Mouse (Mus musculus): ENCODE results near the gene Kcnj2. TPM values are rescaled to one million over a fixed set of nuclear protein-coding genes. Genes with fewer than 3 reads are reported as not detected.

Gene Kcnj2
- polyA plus RNA-seq, 1 experiment from 2014 or later: 0.96 TPM

DNA sequence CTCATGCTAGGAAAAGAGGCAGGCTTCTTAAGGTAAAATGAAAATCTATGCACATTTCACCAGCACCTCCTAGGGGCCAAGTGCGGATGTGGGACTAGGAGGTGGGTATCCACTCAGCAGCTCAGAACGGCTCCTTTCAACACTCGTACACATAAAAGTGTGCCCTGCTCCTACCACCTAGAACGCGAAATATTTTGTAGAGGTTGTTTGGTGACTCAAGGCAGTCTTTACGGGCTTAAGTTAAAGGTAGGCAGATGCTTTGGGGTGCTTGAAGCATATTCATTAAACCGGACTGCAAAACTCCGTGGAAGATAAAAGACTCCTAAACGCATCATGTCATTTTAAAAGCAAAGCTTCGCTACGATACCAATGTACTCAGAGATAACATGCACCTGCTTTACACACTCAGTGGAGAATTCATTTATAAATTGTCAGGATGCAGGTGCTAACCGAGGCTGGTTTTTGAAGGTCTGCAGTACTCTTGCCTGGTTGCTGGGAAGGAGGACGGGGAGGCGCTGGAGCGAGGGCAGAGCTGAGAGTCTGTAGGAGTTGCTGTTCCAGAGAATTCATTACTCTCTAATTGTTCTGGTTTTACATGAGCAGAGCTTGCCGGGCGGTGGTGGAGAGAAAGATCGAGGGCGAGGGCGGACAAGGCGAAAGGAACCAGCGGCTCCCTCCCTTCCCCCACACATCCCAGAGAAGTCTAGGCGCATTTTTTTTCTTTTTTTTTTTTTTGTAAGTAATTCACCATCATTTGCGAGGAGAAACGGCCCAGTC is 1.0 kb upstream of the Kcnj2 start:
- Histone ChIP-seq H3K27ac (peak overlapping the region; percentile 71; the same call in 1 of the 2 replicates), H3K4me2 (peak overlapping the region; percentile 94), H3K9me3 (no peaks in the 10 kb centered on the region), H3K36me3 (no peaks in the 10 kb centered on the region), H3K27me3 (replicated peaks) (no peaks in the 10 kb centered on the region), H3K9ac (peak overlapping the region; percentile 29; the same call in 1 of the 2 replicates), H3K4me3 (replicated peaks) (peak overlapping the region; percentile 62), H3K4me1 (no peaks in the 10 kb centered on the region)
- ATAC-seq (ENCODE audit: insufficient read depth, low FRiP score, low read depth): no peak
- under 1% methylated on average over 25 of the region's 25 CpGs for WGBS

- 1% methylated on average over 9 of the region's 9 CpGs for WGBS
- H3K4me3 ChIP-seq (replicated peaks): peak overlapping the region; percentile 62
- H3K9me3 ChIP-seq: no peaks in the 10 kb centered on the region
- H3K36me3 ChIP-seq: no peaks in the 10 kb centered on the region
- peak overlapping the region; percentile 62; the same call in 1 of the 2 replicates for H3K27ac ChIP-seq
- ATAC-seq (ENCODE audit: insufficient read depth, low FRiP score, low read depth): peak; percentile 50; the same call in 1 of the 2 replicates
- H3K4me2 ChIP-seq: peak overlapping the region; percentile 94
- no peaks in the 10 kb centered on the region for H3K4me1 ChIP-seq
- H3K27me3 ChIP-seq (replicated peaks): no peaks in the 10 kb centered on the region
- peak overlapping the region; percentile 20; the same call in 1 of the 2 replicates for H3K9ac ChIP-seq
Observed at GRCm38 (mm10) chr11:111066299-111066691, 331 bp downstream of the Kcnj2 start.

GRCm38 (mm10) chr11:111067787-111068186 is 1.8 kb downstream of the Kcnj2 start:
- Histone ChIP-seq H3K36me3 (no peaks in the 10 kb centered on the region), H3K4me3 (replicated peaks) (no peak overlapping the region), H3K4me1 (no peaks in the 10 kb centered on the region), H3K4me2 (peak overlapping the region; percentile 94; the same call in 1 of the 2 replicates), H3K27ac (no peak overlapping the region), H3K27me3 (replicated peaks) (no peaks in the 10 kb centered on the region), H3K9ac (no peak overlapping the region), H3K9me3 (no peaks in the 10 kb centered on the region)
- ATAC-seq (ENCODE audit: insufficient read depth, low FRiP score, low read depth): no peak
- WGBS: 72% methylated on average over 3 of the region's 3 CpGs

DNA sequence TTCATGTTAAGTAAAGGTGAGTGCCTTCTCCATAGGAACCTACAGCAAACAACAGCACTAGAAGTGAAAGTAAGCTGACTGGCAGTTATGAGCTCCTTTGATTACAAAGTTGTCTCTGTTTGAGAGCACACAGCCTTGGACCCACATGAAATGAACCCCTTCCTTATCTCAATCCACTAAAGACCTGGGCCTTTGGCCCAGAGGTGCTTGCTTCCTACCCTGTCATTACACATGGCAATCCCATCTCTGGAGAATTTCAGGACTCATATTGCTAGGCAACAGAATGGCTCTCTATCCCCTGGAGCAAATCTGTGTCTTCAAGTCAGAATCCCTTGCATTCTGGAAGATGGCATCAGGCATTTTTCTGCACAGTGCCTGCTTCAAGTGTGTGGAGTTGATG is 4.5 kb downstream of the Kcnj2 start:
- H3K4me3 ChIP-seq (replicated peaks): no peak overlapping the region
- no peak overlapping the region for H3K9ac ChIP-seq
- H3K4me2 ChIP-seq: no peak overlapping the region
- no peaks in the 10 kb centered on the region for H3K4me1 ChIP-seq
- H3K27me3 ChIP-seq (replicated peaks): no peaks in the 10 kb centered on the region
- no peaks in the 10 kb centered on the region for H3K36me3 ChIP-seq
- ATAC-seq (ENCODE audit: insufficient read depth, low FRiP score, low read depth): no peak
- H3K9me3 ChIP-seq: no peaks in the 10 kb centered on the region
- no peak overlapping the region for H3K27ac ChIP-seq

- Histone ChIP-seq H3K4me2 (no peak overlapping the region), H3K9ac (no peak overlapping the region), H3K27me3 (replicated peaks) (no peaks in the 10 kb centered on the region), H3K9me3 (no peaks in the 10 kb centered on the region), H3K4me3 (replicated peaks) (no peak overlapping the region), H3K4me1 (no peaks in the 10 kb centered on the region), H3K36me3 (no peaks in the 10 kb centered on the region), H3K27ac (no peak overlapping the region)
- no peak for ATAC-seq (ENCODE audit: insufficient read depth, low FRiP score, low read depth)
Observed at GRCm38 (mm10) chr11:111074131-111074530, 8.2 kb downstream of the Kcnj2 start.

DNA sequence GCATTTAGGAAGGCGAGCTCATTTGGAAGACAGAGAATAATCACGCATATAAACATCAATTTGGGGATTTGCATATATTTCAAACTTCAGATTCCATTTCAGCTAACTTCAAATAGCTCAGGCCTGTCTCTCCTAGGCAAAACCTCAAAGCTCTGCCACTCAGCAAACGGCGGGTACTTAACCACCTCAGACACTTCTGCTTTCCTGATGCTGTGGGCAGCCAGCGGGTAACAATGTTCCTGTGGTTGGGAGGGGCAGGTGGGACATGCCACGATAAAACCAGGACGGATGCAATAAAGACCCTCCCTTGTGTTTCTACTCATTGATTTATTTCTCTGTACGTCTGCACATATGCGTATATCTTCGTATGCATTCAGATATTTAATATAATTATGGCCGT is 12.1 kb downstream of the Kcnj2 start:
- 78% methylated on average over 11 of the region's 11 CpGs for WGBS

DNA sequence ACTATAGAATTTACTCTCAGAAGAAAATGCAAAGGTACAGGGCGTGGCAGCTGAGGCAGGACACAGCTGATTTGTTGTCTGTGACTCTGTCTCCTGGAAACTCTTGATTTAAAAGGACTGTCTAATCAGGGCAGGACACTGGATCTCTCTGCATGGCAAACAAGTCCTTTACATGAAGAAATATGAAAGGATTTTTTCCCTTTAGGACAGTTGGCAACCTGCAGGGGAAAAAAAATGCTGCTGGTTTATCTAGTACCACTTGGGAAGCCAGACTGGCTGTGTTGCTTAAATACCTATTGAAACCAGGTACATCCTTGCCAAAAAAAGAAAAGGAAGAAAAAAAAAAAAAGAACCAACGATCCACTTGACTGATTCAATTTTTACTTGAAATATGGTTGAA is 17.0 kb downstream of the Kcnj2 start:
- H3K9me3 ChIP-seq: no peaks in the 10 kb centered on the region
- no peak overlapping the region for H3K27ac ChIP-seq
- no peak overlapping the region for H3K4me2 ChIP-seq
- no peak for ATAC-seq (ENCODE audit: insufficient read depth, low FRiP score, low read depth)
- 85% methylated on average over 2 of the region's 2 CpGs for WGBS
- H3K36me3 ChIP-seq: no peaks in the 10 kb centered on the region
- no peak overlapping the region for H3K4me3 ChIP-seq (replicated peaks)
- H3K9ac ChIP-seq: no peak overlapping the region
- no peaks in the 10 kb centered on the region for H3K27me3 ChIP-seq (replicated peaks)
- no peaks in the 10 kb centered on the region for H3K4me1 ChIP-seq

More for the DNA sequence above, 12.1 kb downstream of the Kcnj2 start:
- Histone ChIP-seq H3K27me3 (replicated peaks) (no peaks in the 10 kb centered on the region), H3K4me2 (no peak overlapping the region), H3K9me3 (no peaks in the 10 kb centered on the region), H3K27ac (no peak overlapping the region), H3K4me1 (no peaks in the 10 kb centered on the region), H3K36me3 (no peaks in the 10 kb centered on the region), H3K4me3 (replicated peaks) (no peak overlapping the region), H3K9ac (no peak overlapping the region)
- ATAC-seq (ENCODE audit: insufficient read depth, low FRiP score, low read depth): no peak

GRCm38 (mm10) chr11:111086933-111087332 is 21.0 kb downstream of the Kcnj2 start:
- H3K27ac ChIP-seq: no peak overlapping the region
- WGBS: 47% methylated on average over 6 of the region's 6 CpGs
- no peaks in the 10 kb centered on the region for H3K4me1 ChIP-seq
- no peak overlapping the region for H3K4me2 ChIP-seq
- no peaks in the 10 kb centered on the region for H3K36me3 ChIP-seq
- H3K27me3 ChIP-seq (replicated peaks): no peaks in the 10 kb centered on the region
- no peaks in the 10 kb centered on the region for H3K9me3 ChIP-seq
- H3K4me3 ChIP-seq (replicated peaks): no peak overlapping the region
- no peak overlapping the region for H3K9ac ChIP-seq
- ATAC-seq (ENCODE audit: insufficient read depth, low FRiP score, low read depth): no peak

- Histone ChIP-seq H3K4me3 (replicated peaks) (no peak overlapping the region), H3K9ac (no peak overlapping the region), H3K27ac (no peak overlapping the region), H3K27me3 (replicated peaks) (no peaks in the 10 kb centered on the region), H3K9me3 (no peaks in the 10 kb centered on the region), H3K4me2 (no peak overlapping the region), H3K4me1 (no peaks in the 10 kb centered on the region), H3K36me3 (no peaks in the 10 kb centered on the region)
- no peak for ATAC-seq (ENCODE audit: insufficient read depth, low FRiP score, low read depth)
Observed at GRCm38 (mm10) chr11:111088226-111088625, 22.3 kb downstream of the Kcnj2 start.

- Histone ChIP-seq H3K27me3 (replicated peaks) (no peaks in the 10 kb centered on the region), H3K36me3 (no peaks in the 10 kb centered on the region), H3K4me2 (no peak overlapping the region), H3K4me3 (replicated peaks) (no peak overlapping the region), H3K9me3 (no peaks in the 10 kb centered on the region), H3K27ac (no peak overlapping the region), H3K4me1 (no peaks in the 10 kb centered on the region), H3K9ac (no peak overlapping the region)
- WGBS: 49% methylated on average over 3 of the region's 3 CpGs
- no peak for ATAC-seq (ENCODE audit: insufficient read depth, low FRiP score, low read depth)
Observed at GRCm38 (mm10) chr11:111088812-111089211, 22.8 kb downstream of the Kcnj2 start.

DNA sequence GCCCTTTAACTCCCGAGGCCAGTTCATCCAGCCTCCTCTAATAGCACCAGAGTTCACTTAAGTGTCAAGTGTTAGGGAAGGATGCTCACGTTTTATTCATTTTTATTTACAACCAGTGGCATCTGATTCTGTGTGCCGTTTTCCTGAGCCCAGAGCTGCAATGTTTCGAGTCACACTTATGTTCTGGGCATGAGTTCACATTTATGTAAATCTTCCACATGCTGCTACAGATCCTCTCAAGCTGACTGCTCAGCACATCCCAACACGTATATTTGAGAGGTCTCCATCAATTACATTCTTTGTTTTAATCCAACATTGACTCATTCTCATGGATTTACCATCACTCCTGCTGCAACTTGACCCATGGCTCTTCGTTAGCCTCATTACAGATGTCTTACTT is 25.2 kb downstream of the Kcnj2 start:
- 64% methylated on average over 6 of the region's 6 CpGs for WGBS

GRCm38 (mm10) chr11:111092967-111093366 is 27.0 kb downstream of the Kcnj2 start:
- WGBS: 79% methylated on average over 2 of the region's 2 CpGs
- H3K27me3 ChIP-seq (replicated peaks): no peaks in the 10 kb centered on the region
- no peaks in the 10 kb centered on the region for H3K36me3 ChIP-seq
- no peak for ATAC-seq (ENCODE audit: insufficient read depth, low FRiP score, low read depth)
- no peaks in the 10 kb centered on the region for H3K9me3 ChIP-seq
- no peak overlapping the region for H3K4me2 ChIP-seq
- no peaks in the 10 kb centered on the region for H3K4me1 ChIP-seq
- no peak overlapping the region for H3K27ac ChIP-seq
- no peak overlapping the region for H3K4me3 ChIP-seq (replicated peaks)
- H3K9ac ChIP-seq: no peak overlapping the region

More for the DNA sequence above, 25.2 kb downstream of the Kcnj2 start:
- Histone ChIP-seq H3K36me3 (no peaks in the 10 kb centered on the region), H3K9me3 (no peaks in the 10 kb centered on the region), H3K4me1 (no peaks in the 10 kb centered on the region), H3K4me3 (replicated peaks) (no peak overlapping the region), H3K4me2 (no peak overlapping the region), H3K27ac (no peak overlapping the region), H3K9ac (no peak overlapping the region), H3K27me3 (replicated peaks) (no peaks in the 10 kb centered on the region)
- ATAC-seq (ENCODE audit: insufficient read depth, low FRiP score, low read depth): no peak

- H3K27me3 ChIP-seq (replicated peaks): no peaks in the 10 kb centered on the region
- no peak overlapping the region for H3K4me3 ChIP-seq (replicated peaks)
- no peaks in the 10 kb centered on the region for H3K36me3 ChIP-seq
- no peaks in the 10 kb centered on the region for H3K9me3 ChIP-seq
- no peak overlapping the region for H3K4me2 ChIP-seq
- no peaks in the 10 kb centered on the region for H3K4me1 ChIP-seq
- 80% methylated on average over 5 of the region's 5 CpGs for WGBS
- no peak for ATAC-seq (ENCODE audit: insufficient read depth, low FRiP score, low read depth)
- no peak overlapping the region for H3K27ac ChIP-seq
- H3K9ac ChIP-seq: no peak overlapping the region
Observed at GRCm38 (mm10) chr11:111096612-111097011, 30.6 kb downstream of the Kcnj2 start.

Data from stomach, embryonic 15.5 days (tissue).